Mouse (Mus musculus): ENCODE measurements around the gene Zc3h7b.

DNA sequence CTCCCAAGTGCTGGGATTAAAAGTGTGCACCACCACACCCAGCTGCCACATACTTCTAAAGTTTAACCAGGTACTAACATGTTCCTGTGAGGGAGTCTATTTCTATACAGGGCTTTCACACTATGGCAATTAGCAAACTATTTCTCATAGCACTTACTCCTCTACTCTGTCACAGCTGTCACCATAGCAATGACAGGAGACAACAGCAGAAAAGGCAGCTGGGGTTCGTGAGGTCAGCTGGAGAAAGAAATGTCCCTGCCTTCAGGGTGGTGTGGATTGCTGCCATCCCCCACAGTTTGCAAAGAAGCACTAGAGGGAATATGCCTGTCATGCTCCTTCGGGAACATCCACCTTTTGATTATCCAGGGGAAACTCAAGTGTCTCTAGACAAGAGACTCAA, 63.9 kb downstream of the Zc3h7b start:
- TF ChIP-seq CTCF (IDR thresholded peaks at IDR 0.05) (no peak), EP300 (IDR thresholded peaks at IDR 0.05) (no peak)

All from lung, postnatal 0 days (tissue).